Mouse (Mus musculus) kidney, postnatal 0 days (tissue): ENCODE data around the gene Tet3. TPM values are rescaled to one million over a fixed set of nuclear protein-coding genes. Genes with fewer than 3 reads are reported as not detected.

Source experiments
- ATAC-seq: fragments of 200-750 bp; cut with Nextera tagmentation; replicated peaks from 2 replicates; pipeline ENCODE4 v1.8.0; 2017; ENCODE audit warnings: low read depth, moderate number of reproducible peaks, moderate TSS enrichment, moderate library complexity; ENCODE audit not compliant: low FRiP score
- DNase-seq: peaks from one replicate; pipeline ENCODE4 v3.0.0-alpha.2; 2016; ENCODE audit warnings: low spot score
- H3K27ac ChIP-seq: fragments of 300-500 bp; sonication (generic); 2 replicates; pipeline ENCODE4 v1.5.1; 2014; ENCODE audit warnings: mild to moderate bottlenecking
- H3K27me3 ChIP-seq: fragments of 300-500 bp; sonication (generic); 2 replicates; pipeline ENCODE4 v1.6.1; 2014; ENCODE audit warnings: low read length, mixed read lengths; ENCODE audit not compliant: insufficient read depth
- H3K36me3 ChIP-seq: fragments of 300-500 bp; sonication (generic); 2 replicates; pipeline ENCODE4 v1.6.1; 2014; ENCODE audit warnings: low read length, mixed read lengths; ENCODE audit not compliant: insufficient read depth
- H3K4me1 ChIP-seq: fragments of 300-500 bp; sonication (generic); replicated peaks from 2 replicates; pipeline ENCODE4 v1.6.1; 2014; ENCODE audit warnings: antibody characterized with exemption, low read length, mixed read lengths; ENCODE audit not compliant: insufficient read depth
- H3K4me2 ChIP-seq: fragments of 300-500 bp; sonication (generic); 2 replicates; pipeline ENCODE4 v1.6.1; 2014; ENCODE audit warnings: mild to moderate bottlenecking, low read length, moderate library complexity, mixed read lengths
- H3K4me3 ChIP-seq: fragments of 300-500 bp; sonication (generic); replicated peaks from 2 replicates; pipeline ENCODE4 v1.5.1; 2014; ENCODE audit warnings: low read depth, low read length
- H3K9ac ChIP-seq: fragments of 300-500 bp; sonication (generic); 2 replicates; pipeline ENCODE4 v1.6.1; 2014; ENCODE audit warnings: low read depth, low read length
- H3K9me3 ChIP-seq: fragments of 300-500 bp; sonication (generic); replicated peaks from 2 replicates; pipeline ENCODE4 v1.6.1; 2016; ENCODE audit warnings: low read length, inconsistent platforms, mixed read lengths
- CTCF ChIP-seq: IDR thresholded peaks from 2 replicates; pipeline ENCODE4 v1.5.1; 2016; ENCODE audit warnings: antibody characterized with exemption, low read depth, mild to moderate bottlenecking, moderate library complexity
- WGBS: fragments of 180-500 bp; shearing (Covaris S2); extraction: QIAGEN DNeasy Blood & Tissue Kit; methylation state at CpG from one replicate; pipeline ENCODE4 v1.1.7; 2014; 5-methylcytosine and 5-hydroxymethylcytosine counted together
- polyA plus RNA-seq: library from polyadenylated mRNA; unstranded; fragments of >200 nt; fragmentation: Nextera tagmentation; extraction: Ambion mirVana; gene quantifications from 2 replicates; pipeline ENCODE4 v1.2.1, GENCODE M21; 2015

The Tet3 gene
- polyA plus RNA-seq, 1 experiment from 2014 or later, result 32.3 TPM

DNA sequence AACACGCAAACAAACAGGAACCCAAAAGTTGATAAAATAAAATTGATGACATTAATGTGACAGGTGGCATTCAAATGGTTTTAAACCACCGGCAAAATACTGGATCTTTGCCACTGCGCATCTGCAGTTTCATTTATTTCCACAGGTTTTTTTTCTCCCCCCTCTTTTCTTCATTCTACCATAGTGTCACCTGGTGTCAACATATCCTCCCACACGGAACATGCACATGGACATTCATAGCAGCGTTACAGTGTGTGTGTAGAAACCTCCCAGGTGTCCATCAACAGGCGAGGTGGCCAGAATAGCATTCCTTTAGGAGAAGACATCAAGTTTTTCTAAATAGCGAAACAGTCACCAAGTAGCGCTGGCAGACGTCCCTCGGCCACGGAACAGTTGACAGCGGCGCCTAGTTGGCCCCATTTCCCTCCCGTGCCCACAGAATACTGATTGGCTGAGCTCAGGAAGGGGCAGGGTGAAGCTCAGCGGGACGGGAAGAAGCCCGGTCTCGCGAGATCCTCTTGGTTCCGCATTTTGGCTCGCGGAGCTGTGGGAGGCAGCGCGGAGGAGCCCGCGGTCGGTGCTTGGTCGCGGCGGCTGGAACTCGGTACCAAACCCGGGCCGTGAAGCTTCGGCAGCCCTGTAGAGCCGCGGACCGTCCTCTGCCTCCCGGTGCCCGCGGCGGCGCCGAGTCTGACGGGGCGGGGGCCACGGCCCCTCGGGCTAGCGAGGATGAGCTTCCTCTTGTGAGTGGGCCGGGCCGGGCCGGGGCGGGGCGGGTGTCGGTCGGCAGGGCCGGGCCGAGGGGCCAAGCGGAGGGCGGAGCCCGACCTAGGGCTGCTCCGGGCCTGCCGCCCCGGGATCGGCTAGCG is 133.1 kb downstream of the Tet3 start, which contains the start of the genes Mthfd2 and Mob1a:
Gene Mthfd2 (minus strand): TSS at position 384 of the 869 bp plus-strand sequence.
Gene Mob1a (plus strand): TSS at position 492 of the 869 bp plus-strand sequence.
- Histone ChIP-seq H3K4me1 (peaks cover 8% of the 10 kb centered on the region; the same call in 1 of the 2 replicates), H3K4me3 (peak within 1 kb of the TSS; percentile 88), H3K36me3 (peaks cover 14% of the 10 kb centered on the region), H3K27ac (peak within 1 kb of the TSS; percentile 95), H3K4me2 (peak within 1 kb of the TSS; percentile 57), H3K9me3 (no peaks in the 10 kb centered on the region), H3K9ac (peak within 1 kb of the TSS; percentile 90), H3K27me3 (no peaks in the 10 kb centered on the region)
- TF ChIP-seq CTCF, result no peak; the same call in 1 of the 2 replicates
- WGBS, result under 1% methylated on average over 65 of the region's 65 CpGs
- ATAC-seq (peak; percentile 98), DNase-seq (peak; percentile 99)

DNA sequence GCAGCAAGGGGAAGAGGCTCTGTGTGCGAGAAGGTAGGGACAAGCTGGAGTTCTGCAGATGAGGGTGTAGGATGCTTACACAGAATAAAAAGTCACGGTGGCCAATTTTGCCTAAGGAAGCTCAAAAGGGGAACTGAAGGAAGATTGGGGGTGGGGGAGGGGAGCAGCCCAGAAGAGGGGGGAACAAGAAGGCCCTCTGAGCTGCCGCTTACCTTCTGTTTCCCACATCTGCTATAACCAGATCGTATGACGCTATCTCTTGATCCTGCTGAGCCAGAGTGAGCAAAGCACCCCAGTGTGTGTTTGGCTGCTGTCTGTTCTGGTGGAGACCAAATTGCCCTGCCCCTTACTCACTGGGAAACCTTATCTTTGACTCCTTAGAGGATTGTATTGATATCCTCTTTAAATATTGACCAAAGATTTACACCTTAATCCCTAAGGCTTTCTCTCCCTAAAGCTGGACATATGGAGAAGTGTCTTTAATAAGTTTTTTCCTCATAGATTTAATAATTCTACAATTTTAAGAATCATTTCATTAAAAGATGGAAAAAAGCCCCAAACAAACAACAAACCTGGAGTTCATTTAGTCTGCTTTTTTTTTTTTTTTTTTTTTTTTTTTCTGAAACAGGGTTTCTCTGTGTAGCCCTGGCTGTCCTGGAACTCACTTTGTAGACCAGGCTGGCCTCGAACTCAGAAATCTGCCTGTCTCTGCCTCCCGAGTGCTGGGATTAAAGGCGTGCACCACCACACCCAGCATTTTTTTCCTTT is 135.0 kb downstream of the Tet3 start:
- no peak for TF ChIP-seq CTCF
- no peak for DNase-seq
- H3K36me3 ChIP-seq, result no peaks in the 10 kb centered on the region
- no peak overlapping the region for H3K4me2 ChIP-seq
- H3K9me3 ChIP-seq, result no peaks in the 10 kb centered on the region
- 71% methylated on average over 8 of the region's 8 CpGs for WGBS
- no peak for ATAC-seq
- H3K27ac ChIP-seq, result no peak overlapping the region
- H3K9ac ChIP-seq, result no peak overlapping the region
- H3K4me1 ChIP-seq, result peaks cover 8% of the 10 kb centered on the region; the same call in 1 of the 2 replicates
- no peak overlapping the region for H3K4me3 ChIP-seq
- H3K27me3 ChIP-seq, result no peaks in the 10 kb centered on the region

DNA sequence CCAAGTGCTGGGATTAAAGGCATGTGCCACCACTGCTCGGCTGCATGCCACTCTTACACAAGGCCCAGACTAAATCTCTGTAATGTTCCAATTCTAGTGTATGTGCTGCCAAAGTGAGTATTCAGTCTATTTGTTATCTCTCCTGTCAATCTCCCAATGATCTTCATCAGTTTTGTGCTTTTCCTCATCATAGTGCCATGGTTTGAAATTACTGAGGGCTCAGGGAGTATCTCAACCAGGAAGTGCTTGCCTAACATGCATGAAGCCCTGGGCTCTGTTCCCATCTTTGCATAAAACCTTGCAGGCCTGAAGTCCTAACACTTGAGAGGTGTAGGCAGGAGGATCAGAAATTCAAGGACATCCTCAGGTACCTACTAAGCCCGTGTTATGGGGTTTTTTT is 136.1 kb downstream of the Tet3 start:
- H3K36me3 ChIP-seq, result no peaks in the 10 kb centered on the region
- no peaks in the 10 kb centered on the region for H3K27me3 ChIP-seq
- peaks cover 8% of the 10 kb centered on the region; the same call in 1 of the 2 replicates for H3K4me1 ChIP-seq
- H3K4me3 ChIP-seq, result no peak overlapping the region
- H3K4me2 ChIP-seq, result no peak overlapping the region
- no peak for ATAC-seq
- no peak overlapping the region for H3K27ac ChIP-seq
- no peak for DNase-seq
- 69% methylated on average over 2 of the region's 2 CpGs for WGBS
- no peak for TF ChIP-seq CTCF
- no peak overlapping the region for H3K9ac ChIP-seq
- H3K9me3 ChIP-seq, result no peaks in the 10 kb centered on the region

DNA sequence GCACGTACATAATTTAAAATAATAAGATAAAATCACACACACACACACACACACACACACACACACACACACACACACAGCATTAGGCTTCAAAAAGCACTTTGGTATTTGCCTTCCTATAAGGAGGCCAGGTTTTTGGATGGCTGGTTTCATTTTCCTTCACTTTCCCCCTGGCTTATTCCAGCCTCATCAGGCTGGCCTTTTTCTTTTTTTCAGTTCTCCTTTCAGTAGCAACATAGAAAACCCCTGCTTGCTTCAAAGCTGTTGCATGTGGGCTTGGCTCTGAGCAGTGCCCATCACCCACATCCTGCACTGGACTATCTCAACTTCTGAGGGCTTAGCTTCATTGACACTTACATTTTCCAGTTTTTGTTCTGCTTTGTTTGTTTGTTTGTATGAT is 137.0 kb downstream of the Tet3 start:
- Histone ChIP-seq H3K27ac (no peak overlapping the region), H3K36me3 (no peaks in the 10 kb centered on the region), H3K27me3 (no peaks in the 10 kb centered on the region), H3K4me2 (no peak overlapping the region), H3K4me3 (no peak overlapping the region), H3K4me1 (peaks cover 6% of the 10 kb centered on the region; the same call in 1 of the 2 replicates), H3K9me3 (no peaks in the 10 kb centered on the region), H3K9ac (no peak overlapping the region)
- DNase-seq (no peak), ATAC-seq (no peak)
- WGBS, result 44% methylated on average over 1 of the region's 1 CpGs
- no peak for TF ChIP-seq CTCF

DNA sequence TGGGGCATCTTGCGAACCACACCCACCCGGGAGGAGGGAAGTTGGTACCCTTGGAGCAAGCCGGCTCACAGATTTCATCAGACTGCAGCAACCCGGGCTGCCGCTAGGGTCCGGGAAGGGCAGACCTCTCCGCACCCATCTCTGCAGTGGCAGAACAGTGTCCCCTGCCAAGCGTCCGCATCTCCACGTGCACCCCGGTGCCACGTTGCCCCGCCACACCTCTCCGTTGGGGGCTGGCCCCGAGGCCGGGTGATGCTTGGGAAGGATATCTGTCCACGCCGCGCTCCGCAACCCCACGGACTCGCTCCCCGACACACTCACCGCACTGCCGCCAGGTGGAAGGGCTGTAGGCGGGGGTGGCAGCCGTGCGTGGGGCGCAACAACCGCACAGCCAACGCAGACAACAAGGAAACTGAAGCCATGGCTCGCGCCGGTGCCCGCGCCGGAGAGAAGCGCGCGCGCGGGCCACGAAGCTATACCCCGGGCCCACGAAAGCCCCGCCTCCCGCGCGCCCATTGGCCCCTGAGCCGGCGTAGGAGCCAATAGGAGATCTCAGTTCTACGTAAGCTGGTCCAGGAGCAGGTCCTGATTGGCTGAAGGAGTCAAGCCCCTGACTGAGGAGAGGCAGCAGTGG is 141.7 kb downstream of the Tet3 start:
- TF ChIP-seq CTCF, result peak; percentile 72
- H3K4me3 ChIP-seq, result peak overlapping the region; percentile 81

More for the DNA sequence above, 141.7 kb downstream of the Tet3 start:
- Histone ChIP-seq H3K4me1 (no peaks in the 10 kb centered on the region; the same call in 1 of the 2 replicates), H3K27ac (peak overlapping the region; percentile 42; the same call in 1 of the 2 replicates), H3K36me3 (no peaks in the 10 kb centered on the region), H3K27me3 (no peaks in the 10 kb centered on the region), H3K9ac (peak overlapping the region; percentile 67), H3K4me2 (peak overlapping the region; percentile 98), H3K9me3 (no peaks in the 10 kb centered on the region)
- DNase-seq, result peak; percentile 96
- ATAC-seq, result peak; percentile 97
- 0% methylated on average over 52 of the region's 52 CpGs for WGBS
